ENCODE assay signal across 8 mouse cellular contexts in the genomic region with DNA sequence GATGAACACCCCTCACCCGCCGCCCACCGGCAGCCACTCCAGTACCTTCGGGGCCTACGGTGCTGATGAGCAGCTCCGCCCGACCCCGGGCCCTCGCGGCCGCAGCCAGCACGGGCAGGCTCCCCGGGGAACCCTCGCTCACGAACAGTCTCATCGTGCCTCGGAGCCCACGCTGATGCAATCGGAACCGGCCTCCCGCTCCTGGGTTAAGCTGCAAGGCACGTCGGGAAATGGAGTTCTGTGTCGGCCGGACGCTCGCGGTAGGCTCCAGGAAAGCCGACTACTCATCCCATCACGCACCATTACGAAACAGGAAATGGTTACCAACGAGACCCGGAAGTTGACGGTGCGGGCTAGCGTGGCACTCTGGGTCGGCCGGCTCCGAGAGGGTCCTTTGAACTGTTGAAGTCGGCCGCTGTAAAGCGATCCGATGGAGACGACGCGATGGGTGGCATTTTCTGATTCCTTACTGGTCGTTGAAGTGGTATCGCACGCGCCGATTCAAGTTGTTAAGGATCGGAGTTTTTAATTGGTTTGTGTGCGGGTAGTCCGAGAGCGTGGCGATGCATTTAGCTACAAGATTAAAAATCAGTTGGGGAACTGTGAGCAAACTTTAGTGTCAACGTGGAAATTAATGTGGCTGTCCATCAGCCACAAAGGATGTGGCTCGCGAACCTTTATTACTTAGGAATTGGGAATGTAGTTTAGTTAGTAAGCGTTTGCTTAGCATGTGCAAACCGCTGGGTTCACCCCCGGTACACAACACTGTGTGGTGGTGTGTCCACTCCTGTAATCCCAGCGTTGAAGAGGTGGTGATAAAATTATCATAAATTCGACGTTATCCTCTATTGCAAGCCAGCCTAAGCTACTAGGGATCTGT. TPM values are rescaled to one million over a fixed set of nuclear protein-coding genes. Genes with fewer than 3 reads are reported as not detected.
DNase-seq lines count a peak whose midpoint lies in the region; ATAC-seq lines count a peak whose summit lies in the region.

Gene Mars (minus strand): TSS at position 311 of the 880 bp plus-strand sequence.

- H3K4me3 ChIP-seq in hindbrain, embryonic 15.5 days: peak within 1 kb of the TSS; percentile 91

- peak within 1 kb of the TSS; percentile 92 for H3K9ac ChIP-seq in hindbrain, embryonic 15.5 days

- H3K4me2 ChIP-seq in hindbrain, embryonic 15.5 days: peak within 1 kb of the TSS; percentile 81

- peaks cover 17% of the 10 kb centered on the region for H3K36me3 ChIP-seq in hindbrain, embryonic 15.5 days

- peak; percentile 97 for ATAC-seq in hindbrain, embryonic 15.5 days (ENCODE audit: low FRiP score, low read depth)

- H3K9me3 ChIP-seq in hindbrain, embryonic 15.5 days: no peaks in the 10 kb centered on the region

- H3K27ac ChIP-seq in hindbrain, embryonic 15.5 days (replicated peaks): peak within 1 kb of the TSS; percentile 78

- H3K4me1 ChIP-seq in hindbrain, embryonic 15.5 days (replicated peaks): peaks cover 20% of the 10 kb centered on the region

- peak; percentile 99 for DNase-seq in R1 (ENCODE audit: low read depth, low spot score)
- DNase-seq in cerebellum, postnatal 25 days: peak; percentile 92 to 94
- peak; percentile 94 to 97 for DNase-seq in frontal cortex, postnatal 36 days (ENCODE audit: low spot score in 2 of 2)
- DNase-seq in left cerebral cortex, adult 11 months (ENCODE audit: low spot score): peak; percentile 93
- peak; percentile 95 to 96 for DNase-seq in lung, postnatal 4 days
- peak; percentile 96 for DNase-seq in retina, postnatal 7 days (ENCODE audit: low read depth, low spot score)
- DNase-seq in urinary bladder, adult 2 months (ENCODE audit: low spot score): peak; percentile 77

- under 1% methylated on average over 64 of the region's 65 CpGs for WGBS in hindbrain, embryonic 15.5 days

- no peaks in the 10 kb centered on the region for H3K27me3 ChIP-seq in hindbrain, embryonic 15.5 days

RNA-seq across cellular contexts. Expression of gene Mars, which starts in this region (rescaled TPM):
- 115 and 118 TPM in 2 replicates for polyA plus RNA-seq in hindbrain, embryonic 15.5 days (2015; fragmentation: Nextera tagmentation; extraction: Ambion mirVana)
- 44.7 and 47.7 TPM in 2 replicates for polyA plus RNA-seq in urinary bladder, adult 2 months (2012; rRNA removed)

Comparison
In these comparisons a context has a peak if more than half of its experiments do, and no peak if none do; other contexts are left out.
1. Peak in every context shown above with its lines: DNase-seq, ATAC-seq, H3K4me3 ChIP-seq and H3K27ac ChIP-seq.